7 mouse cellular contexts compared by ENCODE assay signal in genomic region chr17:63849566-63849965, GRCm38 (mm10). TPM values are rescaled to one million over a fixed set of nuclear protein-coding genes. Genes with fewer than 3 reads are reported as not detected.
DNase-seq lines count a peak whose midpoint lies in the region; ATAC-seq and TF ChIP-seq lines count a peak whose summit lies in the region.

No protein-coding gene starts in this region.

- no peaks in the 10 kb centered on the region for H3K9me3 ChIP-seq in intestine, postnatal 0 days (ENCODE audit: control insufficient read depth)
- H3K9me3 ChIP-seq in midbrain, embryonic 11.5 days (ENCODE audit: control insufficient read depth, low read length), result no peaks in the 10 kb centered on the region

- H3K27me3 ChIP-seq in intestine, postnatal 0 days (replicated peaks; ENCODE audit: control insufficient read depth, insufficient read depth, low read length), result no peaks in the 10 kb centered on the region
- H3K27me3 ChIP-seq in midbrain, embryonic 11.5 days (ENCODE audit: control insufficient read depth, insufficient read depth, low read length), result no peaks in the 10 kb centered on the region
- no peaks in the 10 kb centered on the region for H3K27me3 ChIP-seq in small intestine, adult 2 months (ENCODE audit: control insufficient read depth, insufficient read depth, low read length)

- under 1% methylated on average over 22 of the region's 22 CpGs for WGBS in intestine, postnatal 0 days
- 0% methylated on average over 22 of the region's 22 CpGs for WGBS in midbrain, embryonic 11.5 days
- under 1% methylated on average over 22 of the region's 22 CpGs for WGBS in small intestine, adult 2 months

- TF ChIP-seq POLR2A in small intestine, adult 2 months (IDR thresholded peaks at IDR 0.05; ENCODE audit: low read depth, low read length), result peak; percentile 47; the same call in 1 of the 2 replicates

- ATAC-seq in intestine, postnatal 0 days, result peak; percentile 94
- ATAC-seq in midbrain, embryonic 11.5 days (ENCODE audit: low FRiP score), result peak; percentile 100

- peak; percentile 91 for DNase-seq in adrenal gland, postnatal 10 days
- peak; percentile 90 for DNase-seq in embryo, embryonic 9.5 days (ENCODE audit: extremely low spot score)
- peak; percentile 66 to 88 for DNase-seq in gastrocnemius, postnatal 4 days (ENCODE audit: low spot score in 2 of 2)
- DNase-seq in left cerebral cortex, postnatal 4 days, result peak; percentile 92
- peak; percentile 97 for DNase-seq in midbrain, embryonic 11.5 days (ENCODE audit: low spot score, missing footprints)

- no peak overlapping the region for H3K27ac ChIP-seq in intestine, postnatal 0 days (ENCODE audit: low read depth, low read length)
- 0 out of 2 replicates have a peak overlapping the region, but pooled peaks have one; percentile 7 for H3K27ac ChIP-seq in midbrain, embryonic 11.5 days (ENCODE audit: low read depth, low read length)
- no peak overlapping the region for H3K27ac ChIP-seq in small intestine, adult 2 months (ENCODE audit: insufficient read depth, low read depth, low read length)

- H3K36me3 ChIP-seq in intestine, postnatal 0 days (ENCODE audit: control insufficient read depth, insufficient read depth), result no peaks in the 10 kb centered on the region
- no peaks in the 10 kb centered on the region for H3K36me3 ChIP-seq in midbrain, embryonic 11.5 days (ENCODE audit: control insufficient read depth, insufficient read depth, low read length)
- H3K36me3 ChIP-seq in small intestine, adult 2 months (ENCODE audit: control insufficient read depth, insufficient read depth, low read length), result no peaks in the 10 kb centered on the region

- no peak for TF ChIP-seq CTCF in intestine, postnatal 0 days (IDR thresholded peaks at IDR 0.05; ENCODE audit: low read depth)
- TF ChIP-seq CTCF in small intestine, adult 2 months (IDR thresholded peaks at IDR 0.05; ENCODE audit: extremely low read depth, insufficient read length, insufficient replicate concordance, low read depth, low read length), result no peak

- H3K4me2 ChIP-seq in intestine, postnatal 0 days (replicated peaks; ENCODE audit: low read depth), result peak overlapping the region; percentile 80
- peak overlapping the region; percentile 56 for H3K4me2 ChIP-seq in midbrain, embryonic 11.5 days

- peak overlapping the region; percentile 59 for H3K4me3 ChIP-seq in intestine, postnatal 0 days (ENCODE audit: low read depth, low read length)
- H3K4me3 ChIP-seq in midbrain, embryonic 11.5 days (ENCODE audit: low read depth, low read length), result peak overlapping the region; percentile 56
- peak overlapping the region; percentile 82 for H3K4me3 ChIP-seq in small intestine, adult 2 months (ENCODE audit: low read depth, low read length)

- intact Hi-C loops in left cerebral cortex, postnatal 4 days (cut with DNase I), result no loop called here

- H3K9ac ChIP-seq in intestine, postnatal 0 days (ENCODE audit: low read depth, low read length), result peak overlapping the region; percentile 41; the same call in 1 of the 2 replicates
- H3K9ac ChIP-seq in midbrain, embryonic 11.5 days (ENCODE audit: low read length), result peak overlapping the region; percentile 79

- H3K4me1 ChIP-seq in intestine, postnatal 0 days (replicated peaks; ENCODE audit: control insufficient read depth, insufficient read depth, low read length), result no peaks in the 10 kb centered on the region
- no peaks in the 10 kb centered on the region for H3K4me1 ChIP-seq in midbrain, embryonic 11.5 days (ENCODE audit: control insufficient read depth, insufficient read depth, low read length)
- H3K4me1 ChIP-seq in small intestine, adult 2 months (ENCODE audit: control insufficient read depth, insufficient read depth, insufficient read length, low read length), result peaks cover 8% of the 10 kb centered on the region; the same call in 1 of the 2 replicates

RNA-seq across cellular contexts. Expression of gene Fer, which starts 13.3 kb away (rescaled TPM):
- total RNA-seq in adrenal gland, postnatal 10 days (2021), result 10 to 100 TPM; 16.8 to 22.0 TPM
- total RNA-seq in gastrocnemius, postnatal 4 days (2021), result 10 to 100 TPM; 28.4 to 31.9 TPM
- 12.6 and 13.6 TPM in 2 replicates for polyA plus RNA-seq in intestine, postnatal 0 days (2015; fragmentation: Nextera tagmentation; extraction: Ambion mirVana)
- 10 to 100 TPM; 43.3 to 44.6 TPM for total RNA-seq in left cerebral cortex, postnatal 4 days (2021)
- polyA plus RNA-seq in midbrain, embryonic 11.5 days (2014; fragmentation: Nextera tagmentation; extraction: Ambion mirVana), result 33.2 and 34.5 TPM in 2 replicates
- polyA plus RNA-seq in small intestine, adult 2 months (2012; rRNA removed), result 0.60 and 0.63 TPM in 2 replicates

RNA-seq across cellular contexts. Expression of gene A930002H24Rik, which starts 14.0 kb away (rescaled TPM):
- 1 to 10 TPM; 1.2 to 1.8 TPM for total RNA-seq in adrenal gland, postnatal 10 days (2021)
- total RNA-seq in gastrocnemius, postnatal 4 days (2021), result 1 to 10 TPM; 1.2 to 2.4 TPM
- polyA plus RNA-seq in intestine, postnatal 0 days (2015; fragmentation: Nextera tagmentation; extraction: Ambion mirVana), result 2.4 and 2.6 TPM in 2 replicates
- 1 to 10 TPM; 1.4 to 1.5 TPM for total RNA-seq in left cerebral cortex, postnatal 4 days (2021)
- polyA plus RNA-seq in midbrain, embryonic 11.5 days (2014; fragmentation: Nextera tagmentation; extraction: Ambion mirVana), result 3.1 TPM in 2 replicates
- not detected in 2 replicates for polyA plus RNA-seq in small intestine, adult 2 months (2012; rRNA removed)
